27 mouse cellular contexts compared by ENCODE assay signal in the genomic region with DNA sequence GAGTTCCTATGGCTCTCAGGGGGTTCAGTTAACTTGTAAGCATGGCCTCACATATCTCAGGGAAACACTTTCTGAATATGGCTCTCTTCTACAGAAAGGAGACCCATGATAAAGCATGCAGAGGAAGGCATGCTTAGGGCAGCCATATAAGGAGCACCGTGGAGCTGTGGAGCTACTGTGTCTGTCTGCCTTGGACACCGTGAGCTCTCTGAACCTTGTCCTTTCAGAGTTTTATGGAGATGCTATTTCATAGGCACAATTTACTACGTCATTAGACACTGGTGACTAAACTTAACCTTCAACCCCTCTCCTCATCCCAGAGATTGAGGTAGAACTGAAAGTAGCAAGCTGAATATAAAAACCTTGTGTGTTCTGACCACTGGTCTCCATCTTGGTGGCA. TPM values are rescaled to one million over a fixed set of nuclear protein-coding genes. Genes with fewer than 3 reads are reported as not detected.
DNase-seq lines count a peak whose midpoint lies in the region; ATAC-seq and TF ChIP-seq lines count a peak whose summit lies in the region.
"Had no signal": no experiment of that assay in that cellular context is flagged by ENCODE, and none has a peak within 500 bp of the region (broad histone marks: within the 10 kb centered on the region; RNA-seq: fewer than 3 reads in every experiment).

No protein-coding gene starts in this region.

- no peak for ATAC-seq in neural tube, embryonic 13.5 days (ENCODE audit: low read depth)
- no peak for ATAC-seq in neural tube, embryonic 15.5 days (ENCODE audit: low FRiP score)
- ATAC-seq in liver, embryonic 16.5 days (ENCODE audit: low read depth): no peak

- WGBS in neural tube, embryonic 13.5 days: 70% methylated on average over 3 of the region's 3 CpGs
- WGBS in neural tube, embryonic 15.5 days: 69% methylated on average over 3 of the region's 3 CpGs
- WGBS in liver, embryonic 16.5 days (ENCODE audit: insufficient replicate concordance): 54% methylated on average over 3 of the region's 3 CpGs

- H3K36me3 ChIP-seq in neural tube, embryonic 13.5 days: no peaks in the 10 kb centered on the region
- no peaks in the 10 kb centered on the region for H3K36me3 ChIP-seq in neural tube, embryonic 15.5 days
- peaks cover 3% of the 10 kb centered on the region; the same call in 1 of the 2 replicates for H3K36me3 ChIP-seq in liver, embryonic 16.5 days (ENCODE audit: control insufficient read depth, insufficient read depth)
- H3K36me3 ChIP-seq: embryonic facial prominence, embryonic 15.5 days; G1E; heart, embryonic 15.5 days; neural tube, embryonic 12.5 days; stomach, embryonic 15.5 days had no signal

- H3K27me3 ChIP-seq in neural tube, embryonic 13.5 days: no peaks in the 10 kb centered on the region
- H3K27me3 ChIP-seq in neural tube, embryonic 15.5 days (replicated peaks): no peaks in the 10 kb centered on the region
- no peaks in the 10 kb centered on the region for H3K27me3 ChIP-seq in liver, embryonic 16.5 days (ENCODE audit: control insufficient read depth, insufficient read depth, low read depth, low read length)
- H3K27me3 ChIP-seq: embryonic facial prominence, embryonic 15.5 days; forebrain, embryonic 12.5 days; heart, embryonic 15.5 days; hindbrain, embryonic 13.5 days; neural tube, embryonic 12.5 days; stomach, embryonic 15.5 days had no signal

- no peaks in the 10 kb centered on the region for H3K9me3 ChIP-seq in neural tube, embryonic 13.5 days
- no peaks in the 10 kb centered on the region for H3K9me3 ChIP-seq in neural tube, embryonic 15.5 days (replicated peaks)
- H3K9me3 ChIP-seq in liver, embryonic 16.5 days (replicated peaks; ENCODE audit: control insufficient read depth, low read length): no peaks in the 10 kb centered on the region
- H3K9me3 ChIP-seq: embryonic facial prominence, embryonic 10.5 days; embryonic facial prominence, embryonic 15.5 days; forebrain, embryonic 12.5 days; heart, embryonic 15.5 days; hindbrain, embryonic 13.5 days; neural tube, embryonic 12.5 days; stomach, embryonic 15.5 days had no signal

- H3K4me3 ChIP-seq in layer of hippocampus, adult 2 months: no peak overlapping the region
- no peak overlapping the region for H3K4me3 ChIP-seq in neural tube, embryonic 13.5 days
- H3K4me3 ChIP-seq in neural tube, embryonic 15.5 days (replicated peaks): no peak overlapping the region
- H3K4me3 ChIP-seq in liver, embryonic 16.5 days (ENCODE audit: low read depth, low read length): no peak overlapping the region
- H3K4me3 ChIP-seq: embryonic facial prominence, embryonic 10.5 days; embryonic facial prominence, embryonic 15.5 days; forebrain, embryonic 12.5 days; heart, embryonic 15.5 days; hindbrain, embryonic 13.5 days; myocyte; neural tube, embryonic 12.5 days; stomach, embryonic 15.5 days had no signal

- no peak for DNase-seq in layer of hippocampus, adult 2 months (ENCODE audit: low spot score in 2 of 2)
- DNase-seq in layer of hippocampus, postnatal 36 days: no peak
- DNase-seq in heart, adult 18-20 months: no peak
- no peak for DNase-seq in testis, postnatal 14 days (ENCODE audit: low spot score)
- DNase-seq: adrenal gland, adult 8-10 months; gastrocnemius, postnatal 10 days; kidney, adult 18-20 months; left cerebral cortex, postnatal 4 days; lung, embryonic 14.5 days; lung, postnatal 14 days; right cerebral cortex, postnatal 14 days; thymus, adult 18-20 months; thymus, postnatal 25 days had no signal

- peak overlapping the region; percentile 83 for H3K27ac ChIP-seq in layer of hippocampus, adult 2 months
- H3K27ac ChIP-seq in neural tube, embryonic 13.5 days (replicated peaks): 0 out of 2 replicates have a peak overlapping the region, but pooled peaks have one; percentile 46
- no peak overlapping the region for H3K27ac ChIP-seq in neural tube, embryonic 15.5 days (replicated peaks)
- H3K27ac ChIP-seq in liver, embryonic 16.5 days (ENCODE audit: low read length): peak overlapping the region; percentile 68
- H3K27ac ChIP-seq: embryonic facial prominence, embryonic 10.5 days; embryonic facial prominence, embryonic 15.5 days; forebrain, embryonic 12.5 days; heart, embryonic 15.5 days; hindbrain, embryonic 13.5 days; kidney, postnatal 0 days; neural tube, embryonic 12.5 days; stomach, embryonic 15.5 days had no signal

- H3K9ac ChIP-seq in neural tube, embryonic 13.5 days: no peak overlapping the region
- no peak overlapping the region for H3K9ac ChIP-seq in neural tube, embryonic 15.5 days (replicated peaks)
- no peak overlapping the region for H3K9ac ChIP-seq in liver, embryonic 16.5 days (ENCODE audit: low read depth, low read length)
- H3K9ac ChIP-seq: embryonic facial prominence, embryonic 15.5 days; forebrain, embryonic 12.5 days; heart, embryonic 15.5 days; hindbrain, embryonic 13.5 days; lung, embryonic 14.5 days; neural tube, embryonic 12.5 days; stomach, embryonic 15.5 days had no signal

- H3K4me2 ChIP-seq in neural tube, embryonic 13.5 days: no peak overlapping the region
- no peak overlapping the region for H3K4me2 ChIP-seq in neural tube, embryonic 15.5 days
- H3K4me2 ChIP-seq in liver, embryonic 16.5 days (ENCODE audit: low read depth, low read length): peak overlapping the region; percentile 7; the same call in 1 of the 2 replicates
- H3K4me2 ChIP-seq: embryonic facial prominence, embryonic 15.5 days; forebrain, embryonic 12.5 days; heart, embryonic 15.5 days; hindbrain, embryonic 13.5 days; lung, embryonic 14.5 days; midbrain, embryonic 11.5 days; neural tube, embryonic 12.5 days; stomach, embryonic 15.5 days had no signal

- peaks cover 49% of the 10 kb centered on the region for H3K4me1 ChIP-seq in neural tube, embryonic 13.5 days (replicated peaks)
- H3K4me1 ChIP-seq in neural tube, embryonic 15.5 days: peaks cover 41% of the 10 kb centered on the region
- peaks cover 39% of the 10 kb centered on the region for H3K4me1 ChIP-seq in liver, embryonic 16.5 days (ENCODE audit: control insufficient read depth, low read depth, low read length)
- H3K4me1 ChIP-seq: embryonic facial prominence, embryonic 10.5 days; embryonic facial prominence, embryonic 15.5 days; forebrain, embryonic 12.5 days; heart, embryonic 15.5 days; neural tube, embryonic 12.5 days; stomach, embryonic 15.5 days had no signal

- TF ChIP-seq CTCF in layer of hippocampus, adult 2 months (conservative IDR thresholded peaks at IDR 0.05): no peak

RNA-seq across cellular contexts. Expression of a gene that starts 13.2 kb away (rescaled TPM):
- total RNA-seq in layer of hippocampus, adult 2 months (2021): 100 to 1,000 TPM; 121 to 123 TPM
- 100 to 1,000 TPM; 119 to 127 TPM for total RNA-seq in layer of hippocampus, postnatal 36 days (2021)
- polyA plus RNA-seq in neural tube, embryonic 13.5 days (2015; fragmentation: Nextera tagmentation; extraction: Ambion mirVana): 75.1 and 81.2 TPM in 2 replicates
- polyA plus RNA-seq in neural tube, embryonic 15.5 days (2015; fragmentation: Nextera tagmentation; extraction: Ambion mirVana): 78.6 and 84.4 TPM in 2 replicates
- 21.0 and 21.3 TPM in 2 replicates for polyA plus RNA-seq in liver, embryonic 16.5 days (2015; fragmentation: Nextera tagmentation; extraction: Ambion mirVana)
- total RNA-seq in heart, adult 18-20 months (2021): 10 to 100 TPM; 13.6 to 14.9 TPM
- total RNA-seq: G1E had no signal
- polyA plus RNA-seq: G1E had no signal

Comparison
In these comparisons a context has a peak if more than half of its experiments do, and no peak if none do; other contexts are left out.
1. RNA of a gene that starts 13.2 kb away (total RNA-seq): 119 to 127 TPM in layer of hippocampus, postnatal 36 days and 121 to 123 TPM in layer of hippocampus, adult 2 months; 13.6 to 14.9 TPM in heart, adult 18-20 months; every median in the first group is over 4 times any median in the second.